Mouse (Mus musculus) MEL (cell line): ENCODE data around the gene Myo3b. TPM values are rescaled to one million over a fixed set of nuclear protein-coding genes. Genes with fewer than 3 reads are reported as not detected.

ENCODE experiments used
- DNase-seq: peaks from one replicate; pipeline ENCODE4 v3.0.0; 2011; ENCODE audit warnings: low read depth, low spot score
- H3K27ac ChIP-seq: 2 replicates; pipeline ENCODE4 v1.5.1; 2012; ENCODE audit warnings: low read depth, mild to moderate bottlenecking, control low read depth, low read length, moderate library complexity; ENCODE audit not compliant: control insufficient read depth
- H3K27me3 ChIP-seq, 2 experiments: fragments of 150-350 bp in 1 of 2; sonication (generic) in 1 of 2; 2 replicates each; pipeline ENCODE4 v1.6.1; 2012; ENCODE audit warnings: low read length in 2 of 2, mild to moderate bottlenecking in 2 of 2, improper control_type of control experiment in 1 of 2, moderate library complexity in 1 of 2; ENCODE audit not compliant: insufficient read depth in 2 of 2, control insufficient read depth in 1 of 2
- H3K36me3 ChIP-seq, 2 experiments: 2 replicates each; pipeline ENCODE4 v1.6.1; 2012 to 2014; ENCODE audit warnings: low read length in 2 of 2, improper control_type of control experiment in 1 of 2, inconsistent platforms in 1 of 2, mild to moderate bottlenecking in 1 of 2; ENCODE audit not compliant: insufficient read depth in 2 of 2, control insufficient read depth in 1 of 2
- H3K4me1 ChIP-seq, 2 experiments: fragments of 150-350 bp in 1 of 2; sonication (generic) in 1 of 2; 2 replicates each; pipeline ENCODE4 v1.6.1; 2012; ENCODE audit warnings: low read length in 2 of 2, improper control_type of control experiment in 1 of 2, mild to moderate bottlenecking in 1 of 2; ENCODE audit not compliant: insufficient read depth in 2 of 2, control insufficient read depth in 1 of 2
- H3K4me3 ChIP-seq, 2 experiments: fragments of 150-350 bp in 1 of 2; sonication (generic) in 1 of 2; 2 replicates each; pipeline ENCODE4 v1.5.1; 2012; ENCODE audit warnings: low read depth in 2 of 2, low read length in 2 of 2, mild to moderate bottlenecking in 2 of 2, moderate library complexity in 2 of 2, control low read depth in 1 of 2, improper control_type of control experiment in 1 of 2; ENCODE audit not compliant: control insufficient read depth in 1 of 2, insufficient read depth in 1 of 2
- H3K79me2 ChIP-seq: 2 replicates; pipeline ENCODE4 v1.6.1; 2012; ENCODE audit warnings: mild to moderate bottlenecking, low read length, moderate library complexity; ENCODE audit not compliant: control insufficient read depth, poor library complexity, insufficient read depth
- H3K9ac ChIP-seq: 2 replicates; pipeline ENCODE4 v1.6.1; 2012; ENCODE audit warnings: low read depth, mild to moderate bottlenecking, control low read depth, low read length, moderate library complexity; ENCODE audit not compliant: control insufficient read depth, poor library complexity, severe bottlenecking
- H3K9me3 ChIP-seq: fragments of 150-350 bp; sonication (generic); replicated peaks from 2 replicates; pipeline ENCODE4 v1.6.1; 2012; ENCODE audit warnings: mild to moderate bottlenecking, low read length, improper control_type of control experiment, moderate library complexity; ENCODE audit not compliant: insufficient read depth
- BHLHE40 ChIP-seq: IDR thresholded peaks from 2 replicates; pipeline ENCODE4 v1.6.1; 2012; ENCODE audit warnings: low read depth, mild to moderate bottlenecking, inconsistent platforms, low read length, improper control_type of control experiment, borderline replicate concordance
- CHD1 ChIP-seq: IDR thresholded peaks from 2 replicates; pipeline ENCODE4 v1.6.1; 2012; ENCODE audit warnings: low read depth, mild to moderate bottlenecking, inconsistent platforms, low read length, improper control_type of control experiment
- CTCF ChIP-seq, 3 experiments: IDR thresholded peaks in 2 of 3; conservative IDR thresholded peaks in 1 of 3; 2 replicates each; pipeline ENCODE4 v1.5.1; 2011 to 2012; ENCODE audit warnings: low read length in 3 of 3, low read depth in 2 of 3, mild to moderate bottlenecking in 2 of 3, improper control_type of control experiment in 1 of 3, inconsistent platforms in 1 of 3, mixed read lengths in 1 of 3, moderate library complexity in 1 of 3; ENCODE audit not compliant: control insufficient read depth in 1 of 3, insufficient read depth in 1 of 3, poor library complexity in 1 of 3, severe bottlenecking in 1 of 3
- EP300 ChIP-seq, 2 experiments: IDR thresholded peaks; 2 replicates each; pipeline ENCODE4 v1.6.1; 2011; ENCODE audit warnings: improper control_type of control experiment in 2 of 2, low read length in 2 of 2, low read depth in 1 of 2, mild to moderate bottlenecking in 1 of 2
- ETS1 ChIP-seq: IDR thresholded peaks from 2 replicates; pipeline ENCODE4 v1.6.1; 2012; ENCODE audit warnings: low read depth, mild to moderate bottlenecking, inconsistent platforms, low read length, improper control_type of control experiment, moderate library complexity
- GATA1 ChIP-seq: IDR thresholded peaks from 2 replicates; pipeline ENCODE4 v1.6.1; 2011; ENCODE audit warnings: low read depth, low read length, improper control_type of control experiment
- HCFC1 ChIP-seq: IDR thresholded peaks from 2 replicates; pipeline ENCODE4 v1.6.1; 2012; ENCODE audit warnings: low read depth, mild to moderate bottlenecking, inconsistent platforms, low read length, improper control_type of control experiment, moderate library complexity
- JUND ChIP-seq: IDR thresholded peaks from 2 replicates; pipeline ENCODE4 v1.6.1; 2011; ENCODE audit warnings: low read depth, mild to moderate bottlenecking, improper control_type of control experiment, low read length
- MAX ChIP-seq: IDR thresholded peaks from 2 replicates; pipeline ENCODE4 v1.6.1; 2011; ENCODE audit warnings: low read length, improper control_type of control experiment
- MYB ChIP-seq: IDR thresholded peaks from 2 replicates; pipeline ENCODE4 v1.6.1; 2011; ENCODE audit warnings: mild to moderate bottlenecking, low read depth, low read length, improper control_type of control experiment
- MYC ChIP-seq: IDR thresholded peaks from 2 replicates; pipeline ENCODE4 v1.6.1; 2011; ENCODE audit warnings: low read depth, mild to moderate bottlenecking, low read length, improper control_type of control experiment, moderate library complexity
- NELFE ChIP-seq: IDR thresholded peaks from 2 replicates; pipeline ENCODE4 v1.6.1; 2011; ENCODE audit warnings: low read depth, low read length, improper control_type of control experiment
- POLR2A ChIP-seq, 2 experiments: IDR thresholded peaks; 2 replicates each; pipeline ENCODE4 v1.6.1; 2011 to 2012; ENCODE audit warnings: low read length in 2 of 2, mild to moderate bottlenecking in 2 of 2, control low read depth in 1 of 2, improper control_type of control experiment in 1 of 2, low read depth in 1 of 2, moderate library complexity in 1 of 2; ENCODE audit not compliant: control insufficient read depth in 1 of 2, insufficient read depth in 1 of 2, poor library complexity in 1 of 2
- POLR2AphosphoS5 ChIP-seq: IDR thresholded peaks from 2 replicates; pipeline ENCODE4 v1.6.1; 2012; ENCODE audit warnings: low read depth, borderline replicate concordance, mild to moderate bottlenecking, inconsistent platforms, low read length, moderate library complexity, mixed read lengths
- RAD21 ChIP-seq: IDR thresholded peaks from 2 replicates; pipeline ENCODE4 v1.6.1; 2011; ENCODE audit warnings: mild to moderate bottlenecking, low read depth, low read length, improper control_type of control experiment
- TBP ChIP-seq: IDR thresholded peaks from 2 replicates; pipeline ENCODE4 v1.8.0; 2011; ENCODE audit warnings: low read depth, low read length, improper control_type of control experiment
- TCF12 ChIP-seq: IDR thresholded peaks from 2 replicates; pipeline ENCODE4 v1.6.1; 2014; ENCODE audit warnings: low read depth, mild to moderate bottlenecking, inconsistent platforms, low read length, improper control_type of control experiment, moderate library complexity
- UBTF ChIP-seq: IDR thresholded peaks from 2 replicates; pipeline ENCODE4 v1.6.1; 2012; ENCODE audit warnings: low read depth, mild to moderate bottlenecking, inconsistent platforms, low read length, improper control_type of control experiment, moderate library complexity, borderline replicate concordance; ENCODE audit not compliant: insufficient read depth
- USF2 ChIP-seq, 2 experiments: IDR thresholded peaks; 2 replicates each; pipeline ENCODE4 v1.6.1; 2011 to 2012; ENCODE audit warnings: improper control_type of control experiment in 2 of 2, low read length in 2 of 2, borderline replicate concordance in 1 of 2, inconsistent platforms in 1 of 2, low read depth in 1 of 2, mild to moderate bottlenecking in 1 of 2; ENCODE audit not compliant: insufficient read depth in 1 of 2
- ZC3H11A ChIP-seq: IDR thresholded peaks from 2 replicates; pipeline ENCODE4 v1.6.1; 2012; ENCODE audit warnings: low read depth, mild to moderate bottlenecking, inconsistent platforms, low read length, improper control_type of control experiment
- ZMIZ1 ChIP-seq: IDR thresholded peaks from 2 replicates; pipeline ENCODE4 v1.6.1; 2012; ENCODE audit warnings: low read depth, mild to moderate bottlenecking, inconsistent platforms, low read length, improper control_type of control experiment, moderate library complexity
- ZNF384 ChIP-seq: IDR thresholded peaks from 2 replicates; pipeline ENCODE4 v1.6.1; 2012; ENCODE audit warnings: low read depth, mild to moderate bottlenecking, inconsistent platforms, low read length, improper control_type of control experiment
- polyA plus RNA-seq, 2 experiments: library from polyadenylated mRNA; stranded (reverse) in 1 of 2; unstranded in 1 of 2; fragments of >175 nt in 1 of 2; fragments of >200 nt in 1 of 2; gene quantifications; 2 replicates each; pipeline versions ENCODE4 v1.2.1 to v1.2.4; 2012; ENCODE audit warnings: low replicate concordance in 2 of 2, low read depth in 1 of 2; ENCODE audit not compliant: insufficient read length in 2 of 2, insufficient read depth in 1 of 2, missing spikeins in 1 of 2
- total RNA-seq: library from RNA; depleted of rRNA; stranded (reverse); fragments of 300-350 nt; gene quantifications from 2 replicates; pipeline ENCODE4 v1.2.3, GENCODE M21; 2012

The Myo3b gene
- total and polyA plus RNA-seq, 3 experiments, result not detected

GRCm38 (mm10) chr2:70302905-70303304, 264.0 kb downstream of the Myo3b start:
- H3K9me3 ChIP-seq, result no peaks in the 10 kb centered on the region

GRCm38 (mm10) chr2:70315125-70315524, 276.2 kb downstream of the Myo3b start:
- no peak overlapping the region for H3K9ac ChIP-seq
- H3K27me3 ChIP-seq, result no peaks in the 10 kb centered on the region
- H3K27ac ChIP-seq, result no peak overlapping the region
- no peaks in the 10 kb centered on the region for H3K36me3 ChIP-seq
- no peaks in the 10 kb centered on the region for H3K9me3 ChIP-seq
- no peaks in the 10 kb centered on the region for H3K4me1 ChIP-seq
- TF ChIP-seq CTCF (IDR thresholded peaks at IDR 0.05 in 2 of 3, conservative IDR thresholded peaks at IDR 0.05 in 1 of 3; ENCODE audit: control insufficient read depth in 1 of 3, insufficient read depth in 1 of 3, low read depth in 2 of 3, low read length in 3 of 3, poor library complexity in 1 of 3, severe bottlenecking in 1 of 3) (no peak), JUND (no peak)
- no peak for DNase-seq
- H3K79me2 ChIP-seq, result no peaks in the 10 kb centered on the region
- no peak overlapping the region for H3K4me3 ChIP-seq

More at GRCm38 (mm10) chr2:70302905-70303304, 264.0 kb downstream of the Myo3b start:
- no peak overlapping the region for H3K9ac ChIP-seq
- no peaks in the 10 kb centered on the region for H3K4me1 ChIP-seq
- no peaks in the 10 kb centered on the region for H3K79me2 ChIP-seq
- H3K27ac ChIP-seq, result no peak overlapping the region
- DNase-seq, result no peak
- TF ChIP-seq CHD1 (no peak), ZMIZ1 (no peak), MAX (no peak), POLR2AphosphoS5 (no peak), ETS1 (no peak), USF2 (IDR thresholded peaks at IDR 0.05; ENCODE audit: borderline replicate concordance in 1 of 2, insufficient read depth in 1 of 2, low read depth in 1 of 2, low read length in 2 of 2) (no peak), TCF12 (no peak), ZNF384 (no peak), MYB (no peak), NELFE (no peak), TBP (no peak), MYC (no peak)
- H3K4me3 ChIP-seq, result no peak overlapping the region
- no peaks in the 10 kb centered on the region for H3K36me3 ChIP-seq
- H3K27me3 ChIP-seq, result no peaks in the 10 kb centered on the region; a peak in 1 of 4 replicates

GRCm38 (mm10) chr2:70315734-70316133, 276.8 kb downstream of the Myo3b start:
- Histone ChIP-seq H3K27ac (no peak overlapping the region), H3K9ac (no peak overlapping the region), H3K4me3 (no peak overlapping the region), H3K27me3 (no peaks in the 10 kb centered on the region), H3K9me3 (no peaks in the 10 kb centered on the region), H3K79me2 (no peaks in the 10 kb centered on the region), H3K36me3 (no peaks in the 10 kb centered on the region), H3K4me1 (no peaks in the 10 kb centered on the region)
- TF ChIP-seq RAD21 (no peak), TCF12 (no peak), CHD1 (no peak), ZNF384 (no peak), BHLHE40 (no peak), ZC3H11A (no peak), EP300 (IDR thresholded peaks at IDR 0.05; ENCODE audit: low read depth in 1 of 2, low read length in 2 of 2) (no peak), MAX (no peak), GATA1 (no peak), HCFC1 (no peak), POLR2A (IDR thresholded peaks at IDR 0.05; ENCODE audit: control insufficient read depth in 1 of 2, insufficient read depth in 1 of 2, low read depth in 1 of 2, low read length in 2 of 2, poor library complexity in 1 of 2) (no peak), UBTF (no peak), JUND (no peak), NELFE (no peak), MYC (no peak), TBP (no peak), ZMIZ1 (no peak)
- no peak for DNase-seq
